Mouse (Mus musculus): ENCODE data around the gene Mical3. TPM values are rescaled to one million over a fixed set of nuclear protein-coding genes. Genes with fewer than 3 reads are reported as not detected.

Mical3 gene
- 15.7 and 18.0 TPM in 2 replicates for polyA plus RNA-seq (2014; fragmentation: Nextera tagmentation; extraction: Ambion mirVana)

DNA sequence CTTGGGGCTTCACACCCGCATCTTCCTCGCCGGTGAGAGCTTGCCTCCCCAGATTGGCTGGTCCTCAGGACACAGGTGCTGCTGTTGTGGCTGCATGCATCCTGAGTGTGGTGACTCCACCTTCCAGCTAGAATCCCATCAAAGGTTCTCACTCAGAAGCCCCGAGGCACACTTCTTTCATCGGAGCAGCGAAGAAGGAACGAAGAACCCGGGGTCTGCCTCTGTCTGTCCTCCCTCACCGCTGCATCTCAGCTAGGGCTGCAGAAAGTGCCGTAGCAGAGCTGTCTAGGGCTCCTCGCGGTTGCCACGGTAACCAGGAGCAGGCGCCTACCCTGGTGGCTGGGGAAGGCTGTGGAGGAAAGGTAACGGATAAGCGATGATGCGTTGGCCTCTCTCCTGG lies at the start of gene Mical3:
Gene Mical3 (minus strand): TSS at position 227 of the 400 bp plus-strand sequence.
- peak; percentile 77 for DNase-seq (ENCODE audit: low spot score)
- Histone ChIP-seq H3K4me3 (ENCODE audit: low read depth, low read length) (peak within 1 kb of the TSS; percentile 35), H3K9ac (ENCODE audit: low read length) (peak within 1 kb of the TSS; percentile 52), H3K27ac (ENCODE audit: low read depth, low read length) (no peak within 1 kb of the TSS), H3K4me2 (ENCODE audit: low read depth, low read length, severe bottlenecking) (peak within 1 kb of the TSS; percentile 63), H3K9me3 (ENCODE audit: control insufficient read depth, low read length) (no peaks in the 10 kb centered on the region), H3K36me3 (ENCODE audit: control insufficient read depth, insufficient read depth, low read length) (no peaks in the 10 kb centered on the region), H3K27me3 (ENCODE audit: control insufficient read depth, insufficient read depth, low read length) (peaks cover 8% of the 10 kb centered on the region; the same call in 1 of the 2 replicates), H3K4me1 (replicated peaks; ENCODE audit: control insufficient read depth, insufficient read depth, low read length) (peaks cover 6% of the 10 kb centered on the region)
- peak; percentile 66 for ATAC-seq (replicated peaks; ENCODE audit: low FRiP score)
- WGBS, result under 1% methylated on average over 17 of the region's 17 CpGs

GRCm38 (mm10) chr6:121179846-121180245 lies 49.0 kb upstream of the Mical3 start:
- no peaks in the 10 kb centered on the region for H3K27me3 ChIP-seq (ENCODE audit: control insufficient read depth, insufficient read depth, low read length)
- H3K36me3 ChIP-seq (ENCODE audit: control insufficient read depth, insufficient read depth, low read length), result no peaks in the 10 kb centered on the region
- no peak for DNase-seq (ENCODE audit: low spot score)
- H3K9ac ChIP-seq (ENCODE audit: low read length), result no peak overlapping the region
- no peak for ATAC-seq (replicated peaks; ENCODE audit: low FRiP score)
- H3K4me2 ChIP-seq (ENCODE audit: low read depth, low read length, severe bottlenecking), result no peak overlapping the region
- H3K27ac ChIP-seq (ENCODE audit: low read depth, low read length), result no peak overlapping the region
- no peaks in the 10 kb centered on the region for H3K9me3 ChIP-seq (ENCODE audit: control insufficient read depth, low read length)
- peaks cover 5% of the 10 kb centered on the region; the same call in 1 of the 2 replicates for H3K4me1 ChIP-seq (replicated peaks; ENCODE audit: control insufficient read depth, insufficient read depth, low read length)
- no peak overlapping the region for H3K4me3 ChIP-seq (ENCODE audit: low read depth, low read length)
- WGBS, result 80% methylated on average over 7 of the region's 7 CpGs

DNA sequence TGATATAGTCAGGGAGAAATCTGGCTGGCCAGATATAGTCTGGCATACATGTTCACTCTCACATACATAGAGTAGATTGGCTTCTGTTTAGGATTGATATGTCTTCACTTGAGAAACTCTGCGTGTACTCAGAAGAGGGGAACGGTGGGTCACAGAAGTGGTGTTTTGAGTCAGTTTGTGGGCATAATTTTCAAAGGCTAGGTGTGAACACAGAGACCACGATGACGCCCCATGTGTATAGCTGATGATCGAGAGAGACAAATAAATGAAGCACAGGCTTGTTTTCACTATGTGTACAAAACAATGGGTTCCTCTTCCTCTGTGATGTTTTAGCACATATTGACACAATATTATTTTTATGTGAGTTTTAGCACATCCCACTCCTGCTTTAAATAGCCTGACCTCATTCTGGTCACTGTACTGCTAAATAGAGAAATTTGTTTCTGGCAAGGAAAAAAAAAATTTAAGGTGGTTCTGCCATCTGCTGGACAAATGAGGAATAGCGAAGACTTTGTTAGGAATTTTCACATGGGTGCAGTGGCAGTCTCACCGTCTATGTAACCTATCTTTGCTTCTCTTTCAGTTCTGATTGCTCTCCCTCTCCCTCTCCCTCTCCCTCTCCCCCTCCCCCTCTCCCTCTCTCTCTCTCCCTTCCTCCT lies 48.0 kb upstream of the Mical3 start:
- 60% methylated on average over 7 of the region's 7 CpGs for WGBS
- DNase-seq (ENCODE audit: low spot score), result peak; percentile 62
- Histone ChIP-seq H3K4me2 (ENCODE audit: low read depth, low read length, severe bottlenecking) (no peak overlapping the region), H3K9ac (ENCODE audit: low read length) (no peak overlapping the region), H3K9me3 (ENCODE audit: control insufficient read depth, low read length) (no peaks in the 10 kb centered on the region), H3K4me3 (ENCODE audit: low read depth, low read length) (no peak overlapping the region), H3K4me1 (replicated peaks; ENCODE audit: control insufficient read depth, insufficient read depth, low read length) (no peaks in the 10 kb centered on the region), H3K27me3 (ENCODE audit: control insufficient read depth, insufficient read depth, low read length) (no peaks in the 10 kb centered on the region), H3K36me3 (ENCODE audit: control insufficient read depth, insufficient read depth, low read length) (no peaks in the 10 kb centered on the region), H3K27ac (ENCODE audit: low read depth, low read length) (no peak overlapping the region)
- no peak for ATAC-seq (replicated peaks; ENCODE audit: low FRiP score)

- no peaks in the 10 kb centered on the region for H3K9me3 ChIP-seq (ENCODE audit: control insufficient read depth, low read length)
- DNase-seq (ENCODE audit: low spot score) (no peak), ATAC-seq (replicated peaks; ENCODE audit: low FRiP score) (no peak)
- WGBS, result 86% methylated on average over 7 of the region's 7 CpGs
- no peak overlapping the region for H3K9ac ChIP-seq (ENCODE audit: low read length)
- no peak overlapping the region for H3K4me3 ChIP-seq (ENCODE audit: low read depth, low read length)
- H3K27ac ChIP-seq (ENCODE audit: low read depth, low read length), result no peak overlapping the region
- no peak overlapping the region for H3K4me2 ChIP-seq (ENCODE audit: low read depth, low read length, severe bottlenecking)
- no peaks in the 10 kb centered on the region for H3K4me1 ChIP-seq (replicated peaks; ENCODE audit: control insufficient read depth, insufficient read depth, low read length)
- H3K27me3 ChIP-seq (ENCODE audit: control insufficient read depth, insufficient read depth, low read length), result no peaks in the 10 kb centered on the region
- no peaks in the 10 kb centered on the region for H3K36me3 ChIP-seq (ENCODE audit: control insufficient read depth, insufficient read depth, low read length)
These were observed 46.4 kb upstream of the Mical3 start for GRCm38 (mm10) chr6:121177118-121177708.

- no peak overlapping the region for H3K27ac ChIP-seq (ENCODE audit: low read depth, low read length)
These were observed 45.9 kb upstream of the Mical3 start for GRCm38 (mm10) chr6:121176731-121177098.

GRCm38 (mm10) chr6:121176011-121176730 lies 45.4 kb upstream of the Mical3 start:
- H3K9me3 ChIP-seq (ENCODE audit: control insufficient read depth, low read length), result no peaks in the 10 kb centered on the region
- WGBS, result 54% methylated on average over 14 of the region's 14 CpGs
- no peaks in the 10 kb centered on the region for H3K27me3 ChIP-seq (ENCODE audit: control insufficient read depth, insufficient read depth, low read length)
- no peak for DNase-seq (ENCODE audit: low spot score)
- H3K27ac ChIP-seq (ENCODE audit: low read depth, low read length), result no peak overlapping the region
- no peak for ATAC-seq (replicated peaks; ENCODE audit: low FRiP score)
- no peak overlapping the region for H3K9ac ChIP-seq (ENCODE audit: low read length)
- H3K4me1 ChIP-seq (replicated peaks; ENCODE audit: control insufficient read depth, insufficient read depth, low read length), result no peaks in the 10 kb centered on the region
- no peak overlapping the region for H3K4me2 ChIP-seq (ENCODE audit: low read depth, low read length, severe bottlenecking)
- no peaks in the 10 kb centered on the region for H3K36me3 ChIP-seq (ENCODE audit: control insufficient read depth, insufficient read depth, low read length)
- H3K4me3 ChIP-seq (ENCODE audit: low read depth, low read length), result no peak overlapping the region

More at GRCm38 (mm10) chr6:121176731-121177098, 45.9 kb upstream of the Mical3 start:
- no peaks in the 10 kb centered on the region for H3K9me3 ChIP-seq (ENCODE audit: control insufficient read depth, low read length)
- WGBS, result 79% methylated on average over 4 of the region's 4 CpGs
- DNase-seq (ENCODE audit: low spot score) (no peak), ATAC-seq (replicated peaks; ENCODE audit: low FRiP score) (no peak)
- H3K36me3 ChIP-seq (ENCODE audit: control insufficient read depth, insufficient read depth, low read length), result no peaks in the 10 kb centered on the region
- no peaks in the 10 kb centered on the region for H3K4me1 ChIP-seq (replicated peaks; ENCODE audit: control insufficient read depth, insufficient read depth, low read length)
- H3K4me3 ChIP-seq (ENCODE audit: low read depth, low read length), result no peak overlapping the region
- no peak overlapping the region for H3K4me2 ChIP-seq (ENCODE audit: low read depth, low read length, severe bottlenecking)
- H3K27me3 ChIP-seq (ENCODE audit: control insufficient read depth, insufficient read depth, low read length), result no peaks in the 10 kb centered on the region
- H3K9ac ChIP-seq (ENCODE audit: low read length), result no peak overlapping the region

DNA sequence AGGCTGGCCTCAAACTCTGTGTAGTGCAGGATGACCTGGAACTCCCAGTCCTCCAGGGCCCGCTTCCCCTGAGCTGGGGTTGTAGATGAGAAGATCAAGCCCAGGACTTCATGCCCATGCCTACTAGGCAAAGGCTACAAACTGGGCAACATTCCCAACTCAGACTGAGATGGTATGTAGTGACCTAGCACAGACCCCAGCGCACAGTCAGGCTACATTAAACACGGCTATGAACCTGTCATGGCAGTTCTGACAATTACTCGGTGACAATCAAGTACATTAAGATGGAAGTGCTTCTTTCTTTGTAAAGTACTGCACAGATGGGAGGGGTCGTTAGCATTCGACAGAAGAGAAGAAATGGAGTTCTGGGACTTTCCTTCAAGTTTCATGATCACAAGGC lies 44.0 kb upstream of the Mical3 start:
- WGBS, result 94% methylated on average over 6 of the region's 6 CpGs
- Histone ChIP-seq H3K27me3 (ENCODE audit: control insufficient read depth, insufficient read depth, low read length) (no peaks in the 10 kb centered on the region), H3K27ac (ENCODE audit: low read depth, low read length) (no peak overlapping the region), H3K4me1 (replicated peaks; ENCODE audit: control insufficient read depth, insufficient read depth, low read length) (no peaks in the 10 kb centered on the region), H3K4me2 (ENCODE audit: low read depth, low read length, severe bottlenecking) (no peak overlapping the region), H3K36me3 (ENCODE audit: control insufficient read depth, insufficient read depth, low read length) (no peaks in the 10 kb centered on the region), H3K9me3 (ENCODE audit: control insufficient read depth, low read length) (no peaks in the 10 kb centered on the region), H3K4me3 (ENCODE audit: low read depth, low read length) (no peak overlapping the region), H3K9ac (ENCODE audit: low read length) (no peak overlapping the region)
- DNase-seq (ENCODE audit: low spot score) (no peak), ATAC-seq (replicated peaks; ENCODE audit: low FRiP score) (no peak)

- no peaks in the 10 kb centered on the region for H3K4me1 ChIP-seq (replicated peaks; ENCODE audit: control insufficient read depth, insufficient read depth, low read length)
- H3K9me3 ChIP-seq (ENCODE audit: control insufficient read depth, low read length), result no peaks in the 10 kb centered on the region
- WGBS, result 85% methylated on average over 5 of the region's 5 CpGs
- ATAC-seq (replicated peaks; ENCODE audit: low FRiP score), result no peak
- no peak overlapping the region for H3K9ac ChIP-seq (ENCODE audit: low read length)
- H3K27ac ChIP-seq (ENCODE audit: low read depth, low read length), result no peak overlapping the region
- no peak for DNase-seq (ENCODE audit: low spot score)
- H3K27me3 ChIP-seq (ENCODE audit: control insufficient read depth, insufficient read depth, low read length), result no peaks in the 10 kb centered on the region
- no peaks in the 10 kb centered on the region for H3K36me3 ChIP-seq (ENCODE audit: control insufficient read depth, insufficient read depth, low read length)
- H3K4me2 ChIP-seq (ENCODE audit: low read depth, low read length, severe bottlenecking), result no peak overlapping the region
- no peak overlapping the region for H3K4me3 ChIP-seq (ENCODE audit: low read depth, low read length)
These were observed 42.7 kb upstream of the Mical3 start for GRCm38 (mm10) chr6:121173471-121173870.

All from forebrain, embryonic 11.5 days (tissue).